Mouse (Mus musculus): ENCODE measurements around the gene Fbxo31. TPM values are rescaled to one million over a fixed set of nuclear protein-coding genes. Genes with fewer than 3 reads are reported as not detected.
A peak's percentile ranks its signal among the peaks of the same experiment; 100 is the strongest.
"Not testable (repeated sequence)": the region's sequence is repeated elsewhere in the genome, so short reads cannot be mapped to it uniquely, and the experiment has no call there.

Fbxo31 gene
- polyA plus RNA-seq, 1 experiment from 2014 or later = 34.5 TPM

GRCm38 (mm10) chr8:121599842-121600241 is 21.2 kb upstream of the Fbxo31 start:
- Histone ChIP-seq H3K9me3 (no peaks in the 10 kb centered on the region), H3K9ac (no peak overlapping the region), H3K27ac (no peak overlapping the region), H3K4me3 (no peak overlapping the region), H3K36me3 (replicated peaks) (peaks cover 59% of the 10 kb centered on the region), H3K4me2 (no peak overlapping the region), H3K27me3 (replicated peaks) (no peaks in the 10 kb centered on the region), H3K4me1 (no peaks in the 10 kb centered on the region)
- no peak for ATAC-seq (replicated peaks)
- 92% methylated on average over 14 of the region's 14 CpGs for WGBS

- H3K4me2 ChIP-seq = no peak overlapping the region
- no peak overlapping the region for H3K9ac ChIP-seq
- H3K4me1 ChIP-seq = no peaks in the 10 kb centered on the region
- H3K27me3 ChIP-seq (replicated peaks) = no peaks in the 10 kb centered on the region
- H3K4me3 ChIP-seq = no peak overlapping the region
- ATAC-seq (replicated peaks) = no peak
- WGBS = 37% methylated on average over 7 of the region's 7 CpGs
- H3K9me3 ChIP-seq = no peaks in the 10 kb centered on the region
- H3K27ac ChIP-seq = no peak overlapping the region
- peaks cover 56% of the 10 kb centered on the region for H3K36me3 ChIP-seq (replicated peaks)
These were observed 20.3 kb upstream of the Fbxo31 start for GRCm38 (mm10) chr8:121598892-121599291.

GRCm38 (mm10) chr8:121598190-121598589 is 19.6 kb upstream of the Fbxo31 start:
- Histone ChIP-seq H3K27me3 (replicated peaks) (no peaks in the 10 kb centered on the region), H3K27ac (no peak overlapping the region), H3K4me1 (no peaks in the 10 kb centered on the region; the same call in 1 of the 2 replicates), H3K9ac (no peak overlapping the region), H3K4me3 (no peak overlapping the region), H3K9me3 (no peaks in the 10 kb centered on the region), H3K4me2 (no peak overlapping the region), H3K36me3 (replicated peaks) (peaks cover 55% of the 10 kb centered on the region)
- WGBS = 90% methylated on average over 7 of the region's 7 CpGs
- ATAC-seq (replicated peaks) = no peak

- not testable (repeated sequence) for H3K27me3 ChIP-seq (replicated peaks); ATAC-seq (replicated peaks); H3K4me2 ChIP-seq; H3K27ac ChIP-seq; H3K9ac ChIP-seq; H3K4me3 ChIP-seq; H3K9me3 ChIP-seq; H3K4me1 ChIP-seq
- 79% methylated on average over 2 of the region's 2 CpGs for WGBS
- peaks cover 53% of the 10 kb centered on the region for H3K36me3 ChIP-seq (replicated peaks)
These were observed 18.9 kb upstream of the Fbxo31 start for GRCm38 (mm10) chr8:121597492-121597891.

- no peak overlapping the region for H3K9ac ChIP-seq
- no peak overlapping the region for H3K27ac ChIP-seq
- H3K4me1 ChIP-seq = peaks cover 26% of the 10 kb centered on the region
- H3K27me3 ChIP-seq (replicated peaks) = no peaks in the 10 kb centered on the region
- H3K36me3 ChIP-seq (replicated peaks) = peaks cover 30% of the 10 kb centered on the region
- 78% methylated on average over 9 of the region's 9 CpGs for WGBS
- no peak overlapping the region for H3K4me2 ChIP-seq
- H3K9me3 ChIP-seq = no peaks in the 10 kb centered on the region
- H3K4me3 ChIP-seq = no peak overlapping the region
- no peak for ATAC-seq (replicated peaks)
These were observed 15.4 kb upstream of the Fbxo31 start for GRCm38 (mm10) chr8:121593983-121594382.

GRCm38 (mm10) chr8:121593293-121593692 is 14.7 kb upstream of the Fbxo31 start:
- H3K36me3 ChIP-seq (replicated peaks) = peaks cover 30% of the 10 kb centered on the region
- H3K4me2 ChIP-seq = no peak overlapping the region
- no peak overlapping the region for H3K4me3 ChIP-seq
- H3K4me1 ChIP-seq = peaks cover 26% of the 10 kb centered on the region
- no peak overlapping the region for H3K27ac ChIP-seq
- no peaks in the 10 kb centered on the region for H3K27me3 ChIP-seq (replicated peaks)
- no peak overlapping the region for H3K9ac ChIP-seq
- ATAC-seq (replicated peaks) = no peak
- no peaks in the 10 kb centered on the region for H3K9me3 ChIP-seq
- WGBS = 95% methylated on average over 5 of the region's 5 CpGs

GRCm38 (mm10) chr8:121591178-121592066 is 12.8 kb upstream of the Fbxo31 start:
- Histone ChIP-seq H3K27me3 (replicated peaks) (no peaks in the 10 kb centered on the region), H3K36me3 (replicated peaks) (peaks cover 18% of the 10 kb centered on the region; the same call in 1 of the 2 replicates), H3K4me1 (peaks cover 26% of the 10 kb centered on the region), H3K27ac (peak overlapping the region; percentile 84), H3K9ac (peak overlapping the region; percentile 87), H3K9me3 (no peaks in the 10 kb centered on the region), H3K4me2 (peak overlapping the region; percentile 72), H3K4me3 (peak overlapping the region; percentile 84)
- ATAC-seq (replicated peaks) = no peak
- 17% methylated on average over 20 of the region's 20 CpGs for WGBS

GRCm38 (mm10) chr8:121590203-121591177 is 11.9 kb upstream of the Fbxo31 start, which contains the start of gene Map1lc3b:
TSS of gene Map1lc3b (plus strand) at chr8:121590361.
- ATAC-seq (replicated peaks) = peak; percentile 88
- Histone ChIP-seq H3K36me3 (replicated peaks) (peaks cover 13% of the 10 kb centered on the region; the same call in 1 of the 2 replicates), H3K9me3 (no peaks in the 10 kb centered on the region), H3K27ac (peak within 1 kb of the TSS; percentile 84), H3K4me3 (peak within 1 kb of the TSS; percentile 84), H3K4me1 (peaks cover 30% of the 10 kb centered on the region), H3K27me3 (replicated peaks) (no peaks in the 10 kb centered on the region), H3K4me2 (peak within 1 kb of the TSS; percentile 72), H3K9ac (peak within 1 kb of the TSS; percentile 87)
- under 1% methylated on average over 94 of the region's 94 CpGs for WGBS

- ATAC-seq (replicated peaks) = no peak
These were observed 10.7 kb upstream of the Fbxo31 start for GRCm38 (mm10) chr8:121589205-121589726.

GRCm38 (mm10) chr8:121588750-121589149 is 10.1 kb upstream of the Fbxo31 start:
- Histone ChIP-seq H3K36me3 (replicated peaks) (0 out of 2 replicates have a peak, but pooled peaks cover 2% of the 10 kb centered on the region), H3K27ac (no peak overlapping the region), H3K4me2 (no peak overlapping the region), H3K4me1 (peaks cover 34% of the 10 kb centered on the region), H3K9me3 (no peaks in the 10 kb centered on the region), H3K9ac (no peak overlapping the region), H3K4me3 (no peak overlapping the region), H3K27me3 (replicated peaks) (no peaks in the 10 kb centered on the region)
- no peak for ATAC-seq (replicated peaks)
- 85% methylated on average over 4 of the region's 4 CpGs for WGBS

More at GRCm38 (mm10) chr8:121589205-121589726, 10.7 kb upstream of the Fbxo31 start:
- H3K4me1 ChIP-seq = peaks cover 34% of the 10 kb centered on the region
- 37% methylated on average over 2 of the region's 2 CpGs for WGBS
- no peaks in the 10 kb centered on the region for H3K27me3 ChIP-seq (replicated peaks)
- no peak overlapping the region for H3K27ac ChIP-seq
- H3K36me3 ChIP-seq (replicated peaks) = 0 out of 2 replicates have a peak, but pooled peaks cover 3% of the 10 kb centered on the region
- no peaks in the 10 kb centered on the region for H3K9me3 ChIP-seq
- no peak overlapping the region; the same call in 1 of the 2 replicates for H3K4me2 ChIP-seq
- no peak overlapping the region for H3K9ac ChIP-seq
- no peak overlapping the region for H3K4me3 ChIP-seq

- Histone ChIP-seq H3K27me3 (replicated peaks) (no peaks in the 10 kb centered on the region), H3K9me3 (no peaks in the 10 kb centered on the region), H3K4me1 (peaks cover 14% of the 10 kb centered on the region), H3K4me3 (peak overlapping the region; percentile 52), H3K4me2 (peak overlapping the region; percentile 59), H3K27ac (peak overlapping the region; percentile 59), H3K36me3 (replicated peaks) (no peaks in the 10 kb centered on the region), H3K9ac (peak overlapping the region; percentile 42)
- peak; percentile 95 for ATAC-seq (replicated peaks)
- WGBS = 1% methylated on average over 47 of the region's 47 CpGs
These were observed 6.7 kb upstream of the Fbxo31 start for GRCm38 (mm10) chr8:121585159-121585825.

Measured in midbrain, embryonic 15.5 days (tissue).